Mouse (Mus musculus) layer of hippocampus, postnatal 10 days (tissue): Measurements from ENCODE around the gene Tbl3. TPM values are rescaled to one million over a fixed set of nuclear protein-coding genes. Genes with fewer than 3 reads are reported as not detected.
"Not testable (repeated sequence)": the region's sequence is repeated elsewhere in the genome, so short reads cannot be mapped to it uniquely, and the experiment has no call there.

Source experiments
- DNase-seq, 2 experiments: peaks; one replicate each; pipeline ENCODE4 v3.0.0; 2021; ENCODE audit warnings: low spot score in 2 of 2
- total RNA-seq, 2 experiments: library from RNA; stranded (reverse); gene quantifications; 2 replicates each; pipeline ENCODE4 v1.2.3; 2021

Gene Tbl3
- total RNA-seq, 2 experiments from 2014 or later: 28.5 to 34.3 TPM

DNA sequence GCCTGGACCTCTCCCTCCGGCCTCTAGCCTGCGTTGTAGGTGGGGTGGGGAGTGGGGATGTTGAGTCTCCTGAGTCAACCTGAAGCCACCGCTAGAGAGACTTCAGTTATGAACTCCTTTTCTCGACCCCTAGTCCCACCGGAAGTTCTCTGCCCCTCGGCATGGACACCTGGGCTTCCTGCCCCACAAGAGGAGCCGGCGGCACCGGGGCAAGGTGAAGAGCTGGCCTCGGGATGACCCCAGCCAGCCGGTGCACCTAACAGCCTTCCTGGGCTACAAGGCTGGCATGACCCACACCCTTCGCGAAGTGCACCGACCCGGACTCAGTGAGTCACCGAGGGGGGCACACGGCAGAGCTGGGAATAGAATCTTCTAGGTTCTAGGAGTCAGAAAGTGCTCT lies 20.7 kb upstream of the Tbl3 start:
- DNase-seq: no peak

GRCm38 (mm10) chr17:24727618-24728017 lies 20.2 kb upstream of the Tbl3 start, which contains the start of gene Rpl3l:
Gene Rpl3l (plus strand): TSS chr17:24727820.
- no peak for DNase-seq

DNA sequence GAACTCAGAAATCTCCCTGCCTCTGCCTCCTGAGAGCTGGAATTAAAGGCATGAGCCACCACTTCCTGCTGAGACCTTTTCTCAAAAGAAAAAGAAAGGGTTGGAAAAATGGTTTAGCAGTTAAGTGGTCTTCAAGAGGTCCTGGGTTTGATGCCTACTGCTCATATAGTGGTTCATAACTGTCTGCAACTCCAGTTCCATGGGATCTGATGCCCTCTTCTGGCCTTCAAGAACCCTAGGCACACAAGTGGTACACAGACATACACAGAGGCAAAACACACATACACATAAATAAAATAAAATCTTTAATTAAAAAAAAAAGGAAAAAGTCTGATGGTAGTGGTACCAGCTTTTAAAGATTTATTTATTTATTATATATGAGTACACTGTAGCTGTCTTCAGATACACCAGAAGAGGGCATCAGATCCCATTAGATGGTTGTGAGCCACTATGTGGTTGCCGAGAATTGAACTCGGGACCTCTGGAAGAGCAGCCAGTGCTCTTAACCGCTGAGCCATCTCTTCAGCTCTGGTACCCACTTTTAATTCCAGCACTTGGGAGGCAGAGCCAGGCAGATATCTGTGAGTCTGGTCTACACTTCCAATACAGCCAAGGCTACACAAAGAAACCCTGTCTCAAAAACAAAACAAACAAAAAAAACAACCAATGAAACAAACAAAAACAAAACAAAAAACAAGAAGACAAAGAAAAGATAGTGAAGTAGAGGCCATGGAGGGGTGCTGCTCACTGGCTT lies 18.4 kb upstream of the Tbl3 start:
- no peak for DNase-seq

DNA sequence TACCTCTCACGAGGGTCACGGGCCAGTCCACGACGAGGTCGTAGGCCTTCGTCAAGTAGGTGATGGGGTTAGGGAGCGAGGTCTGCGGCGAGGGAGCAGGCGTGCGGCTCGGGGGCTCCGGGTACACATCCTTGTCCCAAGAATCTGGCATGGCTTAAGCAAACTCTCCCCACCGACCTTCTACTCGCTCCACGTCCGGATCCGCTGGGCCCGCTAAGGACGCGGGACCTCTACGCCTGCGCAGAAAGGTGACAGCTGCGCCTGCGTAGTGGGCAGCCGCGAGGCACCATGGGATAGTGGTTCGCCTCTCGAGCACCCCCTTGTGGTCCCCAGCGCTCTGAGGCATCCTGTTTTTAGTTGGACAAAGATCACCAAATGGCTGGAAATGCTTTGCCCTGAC lies 16.7 kb upstream of the Tbl3 start, which contains the start of gene Ndufb10:
Gene Ndufb10 (minus strand): TSS at position 295 of the 400 bp plus-strand sequence.
- DNase-seq: peak; percentile 98 to 99

DNA sequence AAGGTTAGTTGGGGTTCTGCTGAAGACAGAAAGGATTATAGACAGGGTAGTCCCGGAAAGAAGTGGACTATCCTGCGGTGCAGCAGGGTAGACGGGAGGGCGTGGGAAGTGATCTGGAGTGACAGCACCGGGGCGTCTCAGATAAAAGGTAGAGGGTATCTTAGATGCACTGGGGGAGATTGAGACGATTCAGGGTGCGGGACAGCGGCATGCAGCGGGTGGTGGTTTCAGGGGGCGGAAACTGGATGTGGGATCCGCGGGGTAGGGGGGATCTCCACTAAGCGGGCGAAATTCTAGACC lies 16.4 kb upstream of the Tbl3 start:
- no peak for DNase-seq

DNA sequence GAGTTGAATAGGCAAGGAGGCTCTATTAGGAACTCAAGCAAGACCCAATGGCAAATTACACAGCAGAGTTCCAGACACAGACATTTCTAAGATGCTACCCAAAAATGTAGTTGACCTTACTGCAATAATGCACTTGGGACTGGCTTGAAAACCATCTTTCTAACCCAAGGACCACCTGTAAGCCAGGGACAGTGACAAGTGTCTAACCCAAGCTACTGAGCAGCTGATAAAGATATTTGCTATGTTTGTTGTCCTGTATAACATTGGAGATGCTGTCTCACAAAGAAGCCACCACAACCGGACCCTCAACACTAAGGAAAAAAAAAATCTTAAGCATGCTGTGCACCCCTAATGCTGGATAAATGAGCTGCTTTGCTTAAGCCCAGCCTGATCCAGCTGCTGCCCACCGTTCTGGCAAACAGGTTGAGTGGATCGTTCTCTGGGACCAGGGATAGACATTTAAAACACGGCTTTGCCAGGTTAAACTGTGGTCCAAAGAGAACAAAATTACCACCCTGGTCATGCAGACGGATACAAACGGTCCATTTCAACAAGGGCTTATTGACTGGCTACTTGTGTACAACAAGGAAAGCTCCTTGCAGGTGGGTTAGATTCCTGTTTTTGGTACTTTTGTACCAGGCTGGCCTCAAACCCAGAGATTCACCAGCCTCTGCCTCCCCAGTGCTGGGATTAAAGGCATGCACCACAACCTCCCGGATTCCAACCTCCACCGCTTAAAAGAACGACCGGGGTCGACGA lies 15.8 kb upstream of the Tbl3 start:
- no peak for DNase-seq

DNA sequence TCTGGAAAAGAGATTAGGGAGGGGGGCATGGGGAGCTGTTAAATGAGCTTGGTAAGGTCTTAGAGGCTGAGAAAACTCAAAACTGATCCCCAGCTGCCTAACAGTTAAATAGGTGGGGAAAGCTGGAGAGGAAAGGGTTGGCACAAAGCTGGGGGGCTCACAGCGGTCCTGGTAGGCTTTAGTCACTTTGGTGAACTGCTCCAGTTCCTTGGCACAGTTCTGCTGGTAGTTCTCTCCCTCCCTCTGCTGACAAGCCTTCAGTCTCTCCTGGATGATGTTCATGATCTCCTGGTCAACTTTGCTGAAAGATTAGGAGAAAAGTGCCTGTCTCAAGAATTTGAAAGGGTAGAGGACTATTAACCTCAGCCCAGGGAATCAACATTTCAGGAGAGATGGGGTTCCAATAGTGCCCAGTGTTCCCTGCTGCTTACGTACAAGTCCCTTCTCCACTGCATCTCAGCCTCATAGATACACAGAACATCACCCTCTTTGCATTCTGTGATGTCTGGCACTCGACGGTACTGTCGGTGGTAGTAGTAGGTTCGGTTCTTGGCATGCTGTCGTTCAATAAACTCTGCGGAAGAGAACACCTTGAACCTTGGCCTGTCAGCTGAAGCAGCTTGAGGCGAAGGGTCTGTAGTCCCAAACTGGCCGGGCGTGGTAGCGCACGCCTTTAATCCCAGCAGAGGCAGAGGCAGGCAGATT lies 14.9 kb upstream of the Tbl3 start:
- no peak for DNase-seq

- not testable (repeated sequence) for DNase-seq
Observed at GRCm38 (mm10) chr17:24721383-24721955, 14.0 kb upstream of the Tbl3 start.

DNA sequence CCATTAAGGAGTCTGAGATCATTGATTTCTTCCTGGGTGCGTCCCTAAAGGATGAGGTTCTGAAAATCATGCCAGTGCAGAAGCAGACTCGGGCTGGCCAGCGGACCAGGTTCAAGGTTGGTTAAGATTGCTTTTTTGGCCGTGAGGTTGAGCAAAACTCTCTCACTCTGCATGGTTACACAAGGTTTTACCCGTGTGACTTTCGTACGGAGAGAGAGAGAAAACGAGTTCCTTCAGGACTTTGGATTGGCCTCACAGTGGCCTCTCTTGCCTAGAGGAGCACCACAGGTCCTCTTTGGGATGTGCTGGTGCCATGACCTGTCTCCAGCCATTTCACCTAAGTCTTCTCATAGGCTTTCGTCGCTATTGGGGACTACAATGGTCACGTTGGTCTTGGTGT lies 13.2 kb upstream of the Tbl3 start:
- not testable (repeated sequence) for DNase-seq

GRCm38 (mm10) chr17:24719494-24720222 lies 12.2 kb upstream of the Tbl3 start:
- peak; percentile 96 to 98 for DNase-seq

DNA sequence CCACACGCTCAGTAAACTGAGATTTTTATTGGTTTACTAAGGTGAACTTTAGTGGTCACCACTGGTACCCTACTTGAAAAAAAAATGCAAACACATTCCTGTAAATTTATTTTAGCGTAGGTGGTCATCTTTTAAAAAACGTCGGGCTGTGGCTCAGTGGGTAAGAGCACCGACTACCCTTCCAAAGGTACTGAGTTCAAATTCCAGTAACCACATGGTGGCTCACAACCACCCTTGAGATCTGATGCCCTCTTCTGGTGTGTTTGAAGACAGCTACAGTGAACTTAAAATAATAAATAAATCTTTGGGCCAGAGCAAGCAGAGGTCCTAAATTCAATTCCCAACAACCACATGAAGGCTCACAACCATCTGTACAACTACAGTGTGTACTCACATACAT lies 11.5 kb upstream of the Tbl3 start:
- DNase-seq: not testable (repeated sequence)

DNA sequence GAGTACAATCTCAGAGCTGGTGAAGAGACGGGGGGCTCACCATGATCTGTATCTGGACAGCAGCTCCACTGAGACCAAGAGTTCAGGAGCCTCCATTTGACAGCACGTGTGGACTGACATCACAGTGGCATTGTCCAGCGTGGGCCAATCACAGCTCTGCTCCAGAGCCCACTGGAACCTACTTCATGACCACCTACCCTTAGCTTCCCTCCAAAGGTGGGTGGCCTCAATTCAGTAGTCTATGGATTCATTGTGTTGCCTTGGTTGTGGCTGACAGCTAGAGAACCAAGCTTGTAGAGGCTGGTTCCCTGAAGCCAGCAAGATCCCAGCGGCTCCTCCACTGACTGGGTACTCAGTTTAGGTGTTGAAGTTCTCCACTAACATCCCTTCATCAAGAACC lies 10.5 kb upstream of the Tbl3 start, which contains the start of the genes Rnf151 and Rps2:
Gene Rnf151 (minus strand): TSS at position 121 of the 400 bp plus-strand sequence.
Gene Rps2 (plus strand): TSS at position 174 of the 400 bp plus-strand sequence.
- no peak for DNase-seq

DNA sequence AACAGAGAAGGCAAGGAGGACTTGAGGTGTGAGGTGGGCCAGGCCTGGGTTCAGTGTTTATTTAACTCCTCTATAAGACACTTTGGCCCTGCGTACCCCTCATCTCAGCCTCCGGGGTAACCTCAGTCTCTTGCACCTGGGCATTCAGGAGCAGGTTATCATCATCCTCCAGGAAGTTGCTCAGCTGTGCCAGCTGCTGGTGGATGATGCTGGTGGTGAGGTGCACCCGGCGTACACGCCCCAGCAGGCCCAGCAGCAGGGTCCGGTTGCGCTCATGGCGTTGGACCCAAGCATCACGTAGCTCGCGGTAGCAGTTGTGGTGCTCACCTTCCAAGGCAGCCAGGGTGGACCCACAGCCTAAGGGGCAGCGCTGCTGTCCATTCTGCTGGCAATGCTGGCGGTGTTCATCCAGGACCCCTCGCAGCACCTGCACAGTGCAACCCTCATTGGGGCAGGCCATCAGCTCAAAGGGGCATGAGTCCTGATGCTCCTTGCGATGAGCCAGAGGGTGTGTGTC lies 8.8 kb upstream of the Tbl3 start:
- DNase-seq: no peak

DNA sequence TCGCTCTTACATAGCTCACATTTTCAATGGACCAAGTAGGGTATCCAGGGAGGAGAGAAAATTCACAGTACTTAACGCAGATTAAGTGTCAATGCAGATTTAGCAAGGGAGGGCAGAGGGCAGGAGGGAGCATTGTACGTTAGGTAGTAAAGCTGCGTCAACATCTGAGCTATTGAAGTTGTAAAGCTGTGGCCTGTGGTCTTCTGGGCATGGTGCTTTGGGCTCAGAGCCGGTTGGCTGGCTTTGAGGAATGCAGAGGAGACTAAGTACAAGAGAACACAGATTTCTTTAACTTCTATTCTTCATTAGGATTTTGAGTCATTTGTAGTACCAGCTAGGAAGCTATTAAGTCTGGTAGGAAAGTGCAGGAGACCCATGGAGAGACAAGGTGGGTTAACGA lies 8.1 kb upstream of the Tbl3 start:
- DNase-seq: no peak

DNA sequence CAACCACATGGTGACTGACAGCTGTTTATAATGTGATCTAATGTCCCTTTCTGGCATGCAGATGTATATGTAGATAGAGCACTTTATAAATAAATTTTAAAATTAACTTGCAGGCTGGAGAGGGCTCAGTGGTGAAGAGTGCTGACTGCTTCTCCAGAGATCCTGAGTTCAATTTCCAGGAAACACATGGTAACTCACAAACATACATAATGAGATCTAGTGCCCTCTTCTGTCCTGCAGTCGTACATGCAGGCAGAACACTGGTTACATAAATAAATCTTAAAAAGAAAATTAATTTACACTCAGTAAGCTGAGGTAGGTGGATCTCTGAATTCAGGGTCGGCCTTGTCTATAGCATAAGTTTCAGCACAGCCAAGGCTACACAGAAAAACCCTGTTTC lies 1.2 kb upstream of the Tbl3 start:
- DNase-seq: no peak

GRCm38 (mm10) chr17:24707801-24708425 lies 453 bp upstream of the Tbl3 start:
- DNase-seq: no peak

GRCm38 (mm10) chr17:24705821-24706220 lies 1.6 kb downstream of the Tbl3 start:
- DNase-seq: no peak

GRCm38 (mm10) chr17:24701251-24701650 lies 6.2 kb downstream of the Tbl3 start:
- DNase-seq: no peak

DNA sequence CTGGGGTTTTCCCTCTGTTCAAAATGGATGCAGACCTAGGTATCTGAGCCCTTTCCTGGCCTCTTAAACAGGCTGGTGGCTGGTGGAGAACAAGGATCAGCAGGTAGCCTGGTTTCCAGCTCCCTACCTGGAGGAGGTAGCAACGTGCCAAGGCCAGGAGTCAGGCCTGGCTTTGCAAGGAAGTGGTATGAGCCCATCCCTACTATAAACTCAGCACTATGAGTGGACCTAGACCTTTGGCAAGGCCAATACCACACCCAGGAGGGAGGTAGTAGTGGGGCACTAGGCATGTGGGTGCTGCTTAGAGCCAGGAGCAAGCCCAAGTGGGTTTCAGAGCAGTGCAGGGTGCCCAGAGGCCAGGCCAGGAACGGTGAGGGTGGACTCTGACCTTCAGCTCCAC lies 8.0 kb downstream of the Tbl3 start:
- no peak for DNase-seq

DNA sequence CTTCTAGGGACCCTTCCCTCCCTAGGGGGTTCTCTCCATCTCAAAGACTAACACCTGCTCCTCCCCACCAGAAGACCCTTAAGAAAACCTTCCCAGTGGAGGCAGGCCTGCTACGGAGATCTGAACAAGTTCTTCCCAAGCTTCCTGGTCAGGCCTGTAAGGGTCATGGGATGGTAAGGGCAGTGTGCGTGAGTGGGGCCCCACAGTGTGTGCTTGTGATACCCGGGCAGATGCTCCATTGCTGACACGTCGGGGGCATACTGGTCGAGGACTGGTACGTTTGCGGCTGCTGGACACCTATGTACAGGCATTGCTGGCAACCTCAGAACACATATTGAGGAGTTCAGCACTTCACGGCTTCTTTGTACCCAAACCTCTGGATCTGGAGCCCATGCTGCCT lies 8.7 kb downstream of the Tbl3 start:
- no peak for DNase-seq
